Mouse (Mus musculus) megakaryocyte, embryonic 14.5 days (primary cell): ENCODE results near the gene Pisd. TPM values are rescaled to one million over a fixed set of nuclear protein-coding genes. Genes with fewer than 3 reads are reported as not detected.

Source experiments
- H3K27me3 ChIP-seq: replicated peaks from 2 replicates; pipeline ENCODE3; 2012; ENCODE audit warnings: inconsistent platforms
- H3K36me3 ChIP-seq: replicated peaks from 2 replicates; pipeline ENCODE3; 2012; ENCODE audit warnings: low read length, inconsistent platforms, mixed read lengths
- H3K4me1 ChIP-seq: 2 replicates; pipeline ENCODE4 v1.6.1; 2012; ENCODE audit warnings: inconsistent platforms
- H3K4me3 ChIP-seq: replicated peaks from 2 replicates; pipeline ENCODE3; 2012; ENCODE audit warnings: moderate library complexity, mild to moderate bottlenecking, inconsistent platforms
- H3K9me3 ChIP-seq: 2 replicates; pipeline ENCODE4 v1.6.1; 2012; ENCODE audit warnings: inconsistent platforms
- FLI1 ChIP-seq: IDR thresholded peaks from 2 replicates; pipeline ENCODE4 v1.6.1; 2012; ENCODE audit warnings: low read length, inconsistent platforms, mixed read lengths
- GATA1 ChIP-seq: IDR thresholded peaks from 3 replicates; pipeline ENCODE4 v1.6.1; 2012; ENCODE audit warnings: mixed read lengths, low read length, inconsistent platforms, borderline replicate concordance
- polyA plus RNA-seq: library from polyadenylated mRNA; stranded (reverse); fragments of >175 nt; gene quantifications from 2 replicates; pipeline ENCODE4 v1.2.3, GENCODE M21; 2012; ENCODE audit warnings: low replicate concordance; ENCODE audit not compliant: insufficient read depth

Gene Pisd
- polyA plus RNA-seq, 1 experiment = 19.8 TPM

GRCm38 (mm10) chr5:32712221-32713041 lies 73.0 kb downstream of the Pisd start:
- TF ChIP-seq FLI1 (no peak), GATA1 (no peak)
- no peaks in the 10 kb centered on the region for H3K9me3 ChIP-seq
- peaks cover 13% of the 10 kb centered on the region for H3K4me1 ChIP-seq
- H3K27me3 ChIP-seq = peaks cover 3% of the 10 kb centered on the region
- no peaks in the 10 kb centered on the region for H3K36me3 ChIP-seq
- peak overlapping the region; percentile 29 for H3K4me3 ChIP-seq

DNA sequence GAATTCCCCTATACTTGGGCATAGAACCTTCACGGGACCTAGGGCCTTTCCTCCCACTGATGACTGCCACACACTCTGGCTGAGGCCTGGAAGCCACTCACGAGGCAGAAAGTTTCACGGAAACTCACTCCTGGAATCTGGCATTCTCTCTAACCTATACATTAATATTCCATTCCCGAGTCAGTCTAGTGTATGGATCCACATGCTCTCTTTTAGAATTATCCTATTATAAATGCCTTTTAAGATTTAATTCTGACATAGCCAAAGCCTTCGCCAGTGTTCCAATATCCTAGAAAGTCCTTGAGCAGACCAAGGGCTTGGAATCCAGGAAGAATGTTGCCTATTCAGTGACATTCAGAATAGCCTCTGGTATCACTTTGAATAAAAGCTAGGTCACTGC lies 74.0 kb downstream of the Pisd start:
- H3K27me3 ChIP-seq = no peaks in the 10 kb centered on the region
- no peak overlapping the region for H3K4me3 ChIP-seq
- H3K4me1 ChIP-seq = peaks cover 13% of the 10 kb centered on the region
- no peak for TF ChIP-seq FLI1
- TF ChIP-seq GATA1 = no peak
- no peaks in the 10 kb centered on the region for H3K9me3 ChIP-seq
- H3K36me3 ChIP-seq = no peaks in the 10 kb centered on the region

DNA sequence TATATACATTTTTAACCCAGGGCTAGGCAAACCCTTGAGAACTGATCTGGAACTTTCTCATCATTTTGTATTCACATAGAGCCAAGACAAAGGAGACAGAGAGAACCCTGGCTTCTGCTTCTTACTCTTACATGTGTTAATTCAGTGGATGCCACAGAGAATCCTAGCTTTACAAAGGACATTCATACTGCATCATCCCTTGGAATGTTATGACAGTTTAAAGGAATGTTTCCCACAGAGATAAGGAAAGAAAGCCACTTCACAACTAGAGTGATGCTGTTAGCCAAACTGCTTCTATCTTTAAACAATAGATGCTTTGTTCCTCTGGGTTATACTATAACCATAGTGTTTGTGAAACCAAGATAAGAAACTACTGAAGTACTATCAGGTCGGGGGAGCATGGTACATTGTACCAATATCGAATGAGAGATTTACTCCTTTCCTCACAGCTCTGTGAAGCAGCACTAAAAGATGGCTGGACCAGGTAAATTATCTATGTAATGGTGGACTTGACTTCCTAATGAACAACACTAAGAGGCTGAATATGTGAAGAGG lies 79.1 kb downstream of the Pisd start:
- Histone ChIP-seq H3K4me1 (no peaks in the 10 kb centered on the region; the same call in 1 of the 2 replicates), H3K27me3 (no peaks in the 10 kb centered on the region), H3K36me3 (no peaks in the 10 kb centered on the region), H3K4me3 (no peak overlapping the region), H3K9me3 (no peaks in the 10 kb centered on the region)
- no peak for TF ChIP-seq GATA1
- no peak for TF ChIP-seq FLI1

- H3K36me3 ChIP-seq = no peaks in the 10 kb centered on the region
- no peak overlapping the region for H3K4me3 ChIP-seq
- H3K27me3 ChIP-seq = no peaks in the 10 kb centered on the region
- no peaks in the 10 kb centered on the region for H3K4me1 ChIP-seq
- TF ChIP-seq FLI1 = no peak
- TF ChIP-seq GATA1 = no peak
- H3K9me3 ChIP-seq = no peaks in the 10 kb centered on the region
These were observed 88.1 kb downstream of the Pisd start for GRCm38 (mm10) chr5:32697208-32697867.

DNA sequence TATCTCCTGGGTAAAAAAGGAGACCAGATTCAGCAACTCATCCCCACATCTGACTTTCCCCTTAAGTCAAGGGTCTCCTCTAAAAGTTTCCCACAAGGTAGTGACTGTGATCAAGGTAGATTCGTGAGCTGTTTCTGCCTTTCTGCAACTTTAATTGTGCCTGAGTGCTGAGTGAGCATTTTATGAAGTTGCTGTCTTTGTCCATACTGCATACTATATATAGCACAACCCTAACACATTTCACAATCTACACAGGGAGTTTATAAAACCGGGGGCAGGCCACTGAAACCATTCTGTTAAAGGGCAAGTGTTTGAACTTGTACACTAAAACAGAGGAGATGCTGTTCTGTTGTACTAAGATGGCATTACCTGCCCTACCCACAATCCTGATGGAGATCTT lies 92.0 kb downstream of the Pisd start:
- Histone ChIP-seq H3K9me3 (no peaks in the 10 kb centered on the region), H3K27me3 (no peaks in the 10 kb centered on the region), H3K4me3 (no peak overlapping the region), H3K4me1 (no peaks in the 10 kb centered on the region), H3K36me3 (no peaks in the 10 kb centered on the region)
- TF ChIP-seq GATA1 (no peak), FLI1 (no peak)

Other genes with a start within 250 kb of the Pisd start
- gene Yes1, start 174.5 kb downstream of the Pisd start, polyA plus RNA-seq = not detected in 2 replicates
- gene Gm20671, start 41.5 kb upstream of the Pisd start, polyA plus RNA-seq = 1.2 TPM in 1 of 2 replicates, not detected in the other
- 0.36 and 1.3 TPM in 2 replicates for gene Prr14l, start 68.6 kb upstream of the Pisd start, polyA plus RNA-seq
- gene Depdc5, start 78.1 kb upstream of the Pisd start, polyA plus RNA-seq = 0.47 and 0.94 TPM in 2 replicates
- gene Ywhah, start 233.2 kb upstream of the Pisd start, polyA plus RNA-seq = 92.7 and 241 TPM in 2 replicates